Mouse (Mus musculus) embryonic fibroblast, embryonic 13.5 days (primary cell): ENCODE data around the gene Xrcc4.

Experiments used
- CTCF ChIP-seq: IDR thresholded peaks from 2 replicates; pipeline ENCODE4 v1.5.1; 2011; ENCODE audit warnings: mild to moderate bottlenecking, control low read depth, low read length, moderate library complexity, borderline replicate concordance; ENCODE audit not compliant: insufficient read depth
- POLR2A ChIP-seq: IDR thresholded peaks from 2 replicates; pipeline ENCODE4 v1.6.1; 2011; ENCODE audit warnings: low read depth, mild to moderate bottlenecking, control low read depth, low read length, moderate library complexity

DNA sequence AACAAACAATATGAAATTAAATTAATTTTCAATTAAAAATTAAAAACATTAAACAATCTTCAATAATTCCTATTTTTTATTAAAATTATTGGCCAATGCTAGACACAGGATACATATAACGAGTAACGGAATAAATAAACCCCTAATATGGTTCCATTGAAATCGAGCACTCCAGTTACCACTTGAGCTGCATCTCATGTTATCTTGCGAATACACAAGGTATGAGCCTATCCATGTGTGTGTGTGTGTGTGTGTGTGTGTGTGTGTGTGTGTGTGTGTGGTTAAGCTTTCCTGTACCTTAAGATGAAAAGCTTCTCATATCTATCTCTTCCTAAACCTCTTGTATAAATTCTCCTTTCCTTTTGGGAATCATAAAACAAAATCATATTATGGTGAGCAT, 213.9 kb downstream of the Xrcc4 start:
- TF ChIP-seq POLR2A (no peak), CTCF (no peak)
